Mouse (Mus musculus) bone marrow macrophage, adult 2 months (primary cell): ENCODE results near the gene Itih2. TPM values are rescaled to one million over a fixed set of nuclear protein-coding genes. Genes with fewer than 3 reads are reported as not detected.

Source experiments
- H3K27ac ChIP-seq: 2 replicates; pipeline ENCODE4 v1.5.1; 2012; ENCODE audit warnings: low read depth, low read length; ENCODE audit not compliant: insufficient read depth
- H3K4me1 ChIP-seq: 2 replicates; pipeline ENCODE4 v1.6.1; 2012; ENCODE audit warnings: low read length; ENCODE audit not compliant: control insufficient read depth, insufficient read depth
- H3K4me3 ChIP-seq: 2 replicates; pipeline ENCODE4 v1.5.1; 2012; ENCODE audit warnings: mild to moderate bottlenecking, low read length, moderate library complexity; ENCODE audit not compliant: insufficient read depth
- CTCF ChIP-seq: IDR thresholded peaks from 2 replicates; pipeline ENCODE4 v1.5.1; 2012; ENCODE audit warnings: low read depth, mild to moderate bottlenecking, low read length, moderate library complexity
- POLR2A ChIP-seq: IDR thresholded peaks from 2 replicates; pipeline ENCODE4 v1.6.1; 2012; ENCODE audit warnings: mild to moderate bottlenecking, low read depth, low read length, borderline replicate concordance
- polyA plus RNA-seq: library from polyadenylated mRNA; stranded (reverse); fragments of >200 nt; gene quantifications from 2 replicates; pipeline ENCODE4 v1.2.4, GENCODE M21; 2012; ENCODE audit not compliant: missing spikeins, insufficient read depth, insufficient read length

The Itih2 gene
- polyA plus RNA-seq, 1 experiment = not detected

- Histone ChIP-seq H3K4me3 (no peak overlapping the region), H3K4me1 (no peaks in the 10 kb centered on the region), H3K27ac (no peak overlapping the region)
- no peak for TF ChIP-seq CTCF
- TF ChIP-seq POLR2A = no peak
Measured at GRCm38 (mm10) chr2:10121826-10122225, 9.4 kb downstream of the Itih2 start.

GRCm38 (mm10) chr2:10119276-10119675 is 11.9 kb downstream of the Itih2 start:
- TF ChIP-seq CTCF (no peak), POLR2A (no peak)
- no peak overlapping the region for H3K4me3 ChIP-seq
- H3K4me1 ChIP-seq = no peaks in the 10 kb centered on the region
- H3K27ac ChIP-seq = no peak overlapping the region

GRCm38 (mm10) chr2:10118751-10119150 is 12.4 kb downstream of the Itih2 start:
- no peak for TF ChIP-seq POLR2A
- TF ChIP-seq CTCF = no peak
- Histone ChIP-seq H3K27ac (no peak overlapping the region), H3K4me1 (no peaks in the 10 kb centered on the region), H3K4me3 (no peak overlapping the region)

- H3K4me3 ChIP-seq = no peak overlapping the region
- H3K27ac ChIP-seq = no peak overlapping the region
- TF ChIP-seq CTCF (no peak), POLR2A (no peak)
- H3K4me1 ChIP-seq = no peaks in the 10 kb centered on the region
Measured at GRCm38 (mm10) chr2:10108535-10109189, 22.5 kb downstream of the Itih2 start.

- TF ChIP-seq CTCF = no peak
- TF ChIP-seq POLR2A = no peak
- Histone ChIP-seq H3K4me1 (no peaks in the 10 kb centered on the region), H3K27ac (no peak overlapping the region), H3K4me3 (no peak overlapping the region)
Measured at GRCm38 (mm10) chr2:10101180-10101579, 30.0 kb downstream of the Itih2 start.

- TF ChIP-seq POLR2A (no peak), CTCF (no peak)
- Histone ChIP-seq H3K4me1 (no peaks in the 10 kb centered on the region), H3K27ac (no peak overlapping the region), H3K4me3 (no peak overlapping the region)
Measured at GRCm38 (mm10) chr2:10100471-10100870, 30.7 kb downstream of the Itih2 start.

GRCm38 (mm10) chr2:10098598-10099215 is 32.5 kb downstream of the Itih2 start:
- Histone ChIP-seq H3K4me1 (no peaks in the 10 kb centered on the region), H3K4me3 (no peak overlapping the region), H3K27ac (no peak overlapping the region)
- no peak for TF ChIP-seq POLR2A
- no peak for TF ChIP-seq CTCF

GRCm38 (mm10) chr2:10094327-10095100 is 36.7 kb downstream of the Itih2 start:
- no peak for TF ChIP-seq CTCF
- TF ChIP-seq POLR2A = no peak
- no peak overlapping the region for H3K4me3 ChIP-seq
- H3K27ac ChIP-seq = no peak overlapping the region
- H3K4me1 ChIP-seq = no peaks in the 10 kb centered on the region

GRCm38 (mm10) chr2:10087256-10087850 is 43.8 kb downstream of the Itih2 start:
- Histone ChIP-seq H3K27ac (no peak overlapping the region), H3K4me3 (no peak overlapping the region), H3K4me1 (peaks cover 4% of the 10 kb centered on the region; the same call in 1 of the 2 replicates)
- TF ChIP-seq POLR2A (no peak), CTCF (no peak)

GRCm38 (mm10) chr2:10082737-10083136 is 48.5 kb downstream of the Itih2 start:
- Histone ChIP-seq H3K27ac (no peak overlapping the region), H3K4me3 (no peak overlapping the region), H3K4me1 (peaks cover 22% of the 10 kb centered on the region)
- no peak for TF ChIP-seq CTCF
- no peak for TF ChIP-seq POLR2A
